Mouse (Mus musculus) frontal cortex, adult 2 months (tissue): ENCODE measurements at regions not wholly inside any gene's neighbourhood (a gene's known extent, or its start where the extent isn't known, plus 50 kb on each side); places are given as distances from the start of the nearest gene placed in this dataset.

ENCODE experiments used
- DNase-seq, 2 experiments: peaks; one replicate each; pipeline ENCODE4 v3.0.0; 2022; ENCODE audit warnings: low spot score in 1 of 2; ENCODE audit errors: extremely low spot score in 1 of 2

- DNase-seq, result peak in 1 of 2 experiments; percentile 9
These were observed 118.2 kb upstream of the Gm21876 start for GRCm38 (mm10) chrX:21293666-21294065.

GRCm38 (mm10) chrX:21295460-21295859, 120.0 kb upstream of the Gm21876 start:
- no peak for DNase-seq

- DNase-seq, result no peak
These were observed 121.9 kb upstream of the Gm21876 start for GRCm38 (mm10) chrX:21297349-21297748.

- no peak for DNase-seq
These were observed 149.8 kb upstream of the Agtr2 start for GRCm38 (mm10) chrX:21334499-21335032.

GRCm38 (mm10) chrX:21344397-21344796, 139.9 kb upstream of the Agtr2 start:
- DNase-seq, result no peak

GRCm38 (mm10) chrX:21350503-21350902, 133.8 kb upstream of the Agtr2 start:
- peak in 1 of 2 experiments; percentile 54 for DNase-seq

- DNase-seq, result peak in 1 of 2 experiments; percentile 25
These were observed 132.0 kb upstream of the Agtr2 start for GRCm38 (mm10) chrX:21352350-21352749.

- DNase-seq, result peak; percentile 5 to 62
These were observed 123.3 kb upstream of the Agtr2 start for GRCm38 (mm10) chrX:21360771-21361667.

- no peak for DNase-seq
These were observed 99.1 kb upstream of the Agtr2 start for GRCm38 (mm10) chrX:21385221-21385620.

GRCm38 (mm10) chrX:21389992-21390391, 94.4 kb upstream of the Agtr2 start:
- DNase-seq, result peak in 1 of 2 experiments; percentile 4

GRCm38 (mm10) chrX:21393212-21393611, 91.1 kb upstream of the Agtr2 start:
- DNase-seq, result no peak

GRCm38 (mm10) chrX:21424797-21425196, 59.5 kb upstream of the Agtr2 start:
- peak in 1 of 2 experiments; percentile 6 for DNase-seq

- no peak for DNase-seq
These were observed 56.3 kb upstream of the Agtr2 start for GRCm38 (mm10) chrX:21428081-21428480.

GRCm38 (mm10) chrX:21433501-21433900, 50.8 kb upstream of the Agtr2 start:
- DNase-seq, result no peak
